Mouse (Mus musculus) embryonic stem cell, embryonic (primary cell): Measurements from ENCODE around the gene Uchl5.

Source experiments
- CTCF ChIA-PET, 4 experiments: fragments of 300-600 bp in 2 of 4; fragments of 350-600 bp in 2 of 4; sonication (Branson Sonifier 250); formaldehyde crosslinking; loops; one replicate each; lab custom pipeline; 2022; ENCODE audit warnings: inconsistent platforms in 2 of 4; lab: Charles Lee
- POLR2A ChIA-PET, 4 experiments: fragments of 300-600 bp in 2 of 4; fragments of 350-600 bp in 2 of 4; sonication (Branson Sonifier 250); formaldehyde crosslinking; loops; one replicate each; lab custom pipeline; 2022; ENCODE audit warnings: antibody characterized with exemption in 4 of 4, inconsistent platforms in 1 of 4; lab: Charles Lee

The Uchl5 gene

GRCm38 (mm10) chr1:143776446-143777411 lies at the start of gene Uchl5, which contains the start of gene Trove2:
Gene Uchl5, plus strand, starts transcription at chr1:143777272.
Gene Trove2, minus strand, starts transcription at chr1:143777068.
- ChIA-PET CTCF (interaction anchor here in 3 of 4 experiments (0.5 to 1.9 kb wide), 10 partner anchors 8 to 74 kb away, joined by 3 to 18 read pairs (median 3); partner anchors contain the start of gene Cdc73 (in 1 of the 3)), POLR2A (interaction anchor here (0.6 to 3.4 kb wide), 49 partner anchors 8 to 227 kb away, joined by 3 to 37 read pairs (median 4); partner anchors contain the start of genes Cdc73 (in 1 of the 4) and Rgs2 (in 1 of the 4))

GRCm38 (mm10) chr1:143727701-143728445 lies 49.2 kb upstream of the Uchl5 start:
- ChIA-PET POLR2A (interaction anchor here in 1 of 4 experiments (1.4 kb wide), 1 partner anchor 49 kb away, joined by 4 read pairs; the partner anchor contains the start of genes Trove2 and Uchl5), CTCF (no interaction called here)

GRCm38 (mm10) chr1:143730899-143731298 lies 46.2 kb upstream of the Uchl5 start:
- POLR2A ChIA-PET: interaction anchor here in 3 of 4 experiments (0.6 to 4.9 kb wide), 15 partner anchors 8 to 47 kb away, joined by 3 to 37 read pairs (median 5); partner anchors contain the start of genes Trove2 (in 3 of the 3), Uchl5 (in 3 of the 3) and Cdc73 (in 1 of the 3)
- CTCF ChIA-PET: interaction anchor here (0.6 to 3.8 kb wide), 17 partner anchors 9 to 1968 kb away, joined by 3 to 18 read pairs (median 4); partner anchors contain the start of genes Cdc73 (in 1 of the 4), Trove2 (in 1 of the 4) and Uchl5 (in 1 of the 4)

- ChIA-PET POLR2A (interaction anchor here in 3 of 4 experiments (0.5 to 4.9 kb wide), 22 partner anchors 9 to 1835 kb away, joined by 3 to 37 read pairs (median 4); partner anchors contain the start of genes Trove2 (in 3 of the 3), Uchl5 (in 3 of the 3) and Cdc73 (in 1 of the 3)), CTCF (interaction anchor here in 3 of 4 experiments (0.8 to 3.8 kb wide), 11 partner anchors 8 to 177 kb away, joined by 3 to 18 read pairs (median 5); partner anchors contain the start of genes Cdc73 (in 1 of the 3), Trove2 (in 1 of the 3) and Uchl5 (in 1 of the 3))
These were observed 45.4 kb upstream of the Uchl5 start for GRCm38 (mm10) chr1:143731691-143732090.

GRCm38 (mm10) chr1:143733914-143734410 lies 43.1 kb upstream of the Uchl5 start:
- CTCF ChIA-PET: interaction anchor here in 1 of 4 experiments (0.9 to 3.8 kb wide), 2 partner anchors 42 to 70 kb away, joined by 3 to 18 read pairs; partner anchors contain the start of genes Trove2 and Uchl5

GRCm38 (mm10) chr1:143738811-143739210 lies 38.3 kb upstream of the Uchl5 start:
- POLR2A ChIA-PET: interaction anchor here in 3 of 4 experiments (0.6 to 4.0 kb wide), 10 partner anchors 8 to 86 kb away, joined by 3 to 29 read pairs (median 4); partner anchors contain the start of genes Trove2 (in 2 of the 3) and Uchl5 (in 2 of the 3)
- CTCF ChIA-PET: interaction anchor here in 1 of 4 experiments (2.7 kb wide), 1 partner anchor 8 kb away, joined by 15 read pairs; no protein-coding TSS in a partner anchor

More at GRCm38 (mm10) chr1:143733914-143734410, 43.1 kb upstream of the Uchl5 start:
- POLR2A ChIA-PET: interaction anchor here (0.6 to 4.9 kb wide), 13 partner anchors 9 to 828 kb away, joined by 3 to 37 read pairs (median 4); partner anchors contain the start of genes Trove2 (in 2 of the 4), Uchl5 (in 2 of the 4) and Cdc73 (in 1 of the 4)

GRCm38 (mm10) chr1:143739361-143740350 lies 37.4 kb upstream of the Uchl5 start:
- CTCF ChIA-PET: interaction anchor here in 2 of 4 experiments (0.6 to 2.7 kb wide), 4 partner anchors 8 to 99 kb away, joined by 3 to 15 read pairs (median 8); partner anchors contain the start of genes B3galt2 (in 1 of the 2), Trove2 (in 1 of the 2) and Uchl5 (in 1 of the 2)

GRCm38 (mm10) chr1:143740581-143740980 lies 36.5 kb upstream of the Uchl5 start:
- CTCF ChIA-PET: interaction anchor here in 2 of 4 experiments (0.6 to 2.7 kb wide), 3 partner anchors 9 to 100 kb away, joined by 3 to 15 read pairs (median 11); partner anchors contain the start of gene B3galt2 (in 1 of the 2)
- POLR2A ChIA-PET: interaction anchor here (0.6 to 4.0 kb wide), 16 partner anchors 9 to 52 kb away, joined by 3 to 29 read pairs (median 5); partner anchors contain the start of genes Trove2 (in 3 of the 4), Uchl5 (in 3 of the 4) and Cdc73 (in 1 of the 4)

More at GRCm38 (mm10) chr1:143739361-143740350, 37.4 kb upstream of the Uchl5 start:
- POLR2A ChIA-PET: interaction anchor here (0.5 to 4.0 kb wide), 23 partner anchors 8 to 265 kb away, joined by 3 to 29 read pairs (median 4); partner anchors contain the start of genes Trove2 (in 3 of the 4), Uchl5 (in 3 of the 4) and Cdc73 (in 1 of the 4)

- ChIA-PET CTCF (interaction anchor here in 2 of 4 experiments (0.7 to 2.7 kb wide), 4 partner anchors 9 to 31 kb away, joined by 3 to 15 read pairs (median 4); no protein-coding TSS in a partner anchor), POLR2A (interaction anchor here in 3 of 4 experiments (0.6 to 4.0 kb wide), 6 partner anchors 10 to 35 kb away, joined by 3 to 29 read pairs (median 14); partner anchors contain the start of genes Trove2 (in 2 of the 3) and Uchl5 (in 2 of the 3))
These were observed 35.7 kb upstream of the Uchl5 start for GRCm38 (mm10) chr1:143741331-143741730.

- ChIA-PET POLR2A (interaction anchor here in 2 of 4 experiments (1.6 to 4.0 kb wide), 4 partner anchors 8 to 38 kb away, joined by 4 to 29 read pairs (median 14); partner anchors contain the start of genes Trove2 (in 1 of the 2) and Uchl5 (in 1 of the 2)), CTCF (interaction anchor here in 2 of 4 experiments (1.0 to 1.4 kb wide), 2 partner anchors 10 to 11 kb away, joined by 4 read pairs; no protein-coding TSS in a partner anchor)
These were observed 34.9 kb upstream of the Uchl5 start for GRCm38 (mm10) chr1:143742186-143742585.

GRCm38 (mm10) chr1:143745871-143746270 lies 31.2 kb upstream of the Uchl5 start:
- POLR2A ChIA-PET: interaction anchor here in 2 of 4 experiments (1.0 to 1.4 kb wide), 3 partner anchors 30 to 44 kb away, joined by 3 to 6 read pairs (median 4); partner anchors contain the start of genes Trove2 (in 1 of the 2) and Uchl5 (in 1 of the 2)
- CTCF ChIA-PET: no interaction called here

GRCm38 (mm10) chr1:143762159-143762558 lies 14.9 kb upstream of the Uchl5 start:
- POLR2A ChIA-PET: interaction anchor here in 1 of 4 experiments (1.5 kb wide), 1 partner anchor 15 kb away, joined by 5 read pairs; the partner anchor contains the start of genes Trove2 and Uchl5
- CTCF ChIA-PET: no interaction called here

GRCm38 (mm10) chr1:143764443-143764842 lies 12.6 kb upstream of the Uchl5 start:
- POLR2A ChIA-PET: interaction anchor here in 3 of 4 experiments (0.5 to 2.8 kb wide), 4 partner anchors 13 to 25 kb away, joined by 3 to 13 read pairs (median 4); partner anchors contain the start of genes Trove2 (in 1 of the 3) and Uchl5 (in 1 of the 3)
- CTCF ChIA-PET: interaction anchor here in 1 of 4 experiments (0.6 kb wide), 1 partner anchor 1322 kb away, joined by 6 read pairs; no protein-coding TSS in a partner anchor

- ChIA-PET CTCF (interaction anchor here in 1 of 4 experiments (0.6 kb wide), 1 partner anchor 38 kb away, joined by 4 read pairs; no protein-coding TSS in a partner anchor), POLR2A (interaction anchor here in 2 of 4 experiments (1.0 to 2.8 kb wide), 5 partner anchors 9 to 63 kb away, joined by 3 to 13 read pairs (median 6); partner anchors contain the start of genes Trove2 (in 2 of the 2), Uchl5 (in 2 of the 2) and Cdc73 (in 1 of the 2))
These were observed 11.3 kb upstream of the Uchl5 start for GRCm38 (mm10) chr1:143765801-143766200.
